ENCODE assay signal across 26 mouse cellular contexts in genomic region chr1:93817823-93818532, GRCm38 (mm10). TPM values are rescaled to one million over a fixed set of nuclear protein-coding genes. Genes with fewer than 3 reads are reported as not detected.
"Had no signal": no experiment of that assay in that cellular context is flagged by ENCODE, and none has a peak within 500 bp of the region (broad histone marks: within the 10 kb centered on the region; RNA-seq: fewer than 3 reads in every experiment).

No protein-coding gene starts in this region.

- H3K4me1 ChIP-seq: intestine, embryonic 15.5 days; limb, embryonic 10.5 days; limb, embryonic 13.5 days; midbrain, embryonic 10.5 days; midbrain, embryonic 13.5 days; neural tube, embryonic 12.5 days; neural tube, embryonic 15.5 days; stomach, embryonic 15.5 days had no signal

- ATAC-seq: intestine, embryonic 15.5 days; midbrain, embryonic 13.5 days had no signal

- H3K4me3 ChIP-seq: intestine, embryonic 15.5 days; layer of hippocampus, adult 2 months; limb, embryonic 10.5 days; limb, embryonic 13.5 days; midbrain, embryonic 10.5 days; midbrain, embryonic 13.5 days; neural tube, embryonic 12.5 days; neural tube, embryonic 15.5 days; stomach, embryonic 15.5 days had no signal

- H3K27ac ChIP-seq: intestine, embryonic 15.5 days; kidney, postnatal 0 days; layer of hippocampus, adult 2 months; limb, embryonic 10.5 days; limb, embryonic 13.5 days; liver, embryonic 14.5 days; midbrain, embryonic 10.5 days; midbrain, embryonic 13.5 days; neural tube, embryonic 12.5 days; neural tube, embryonic 15.5 days; stomach, embryonic 15.5 days had no signal

- H3K4me2 ChIP-seq: intestine, embryonic 15.5 days; limb, embryonic 13.5 days; midbrain, embryonic 13.5 days; neural tube, embryonic 12.5 days; neural tube, embryonic 15.5 days; stomach, embryonic 15.5 days had no signal

- DNase-seq: kidney, adult 2 months; kidney, postnatal 25 days; layer of hippocampus, adult 9-11 months; lung, adult 2 months; lung, postnatal 14 days; lung, postnatal 4 days; retina, postnatal 1 day; right cerebral cortex, postnatal 25 days; spleen, adult 18-20 months; thymus, postnatal 36 days had no signal

- H3K9ac ChIP-seq: intestine, embryonic 15.5 days; limb, embryonic 13.5 days; liver, embryonic 14.5 days; midbrain, embryonic 13.5 days; neural tube, embryonic 12.5 days; neural tube, embryonic 15.5 days; stomach, embryonic 15.5 days had no signal

- H3K9me3 ChIP-seq: intestine, embryonic 15.5 days; limb, embryonic 10.5 days; limb, embryonic 13.5 days; megakaryocyte, embryonic 14.5 days; midbrain, embryonic 10.5 days; midbrain, embryonic 13.5 days; neural tube, embryonic 12.5 days; neural tube, embryonic 15.5 days; stomach, embryonic 15.5 days had no signal

- H3K27me3 ChIP-seq: intestine, embryonic 15.5 days; limb, embryonic 13.5 days; megakaryocyte, embryonic 14.5 days; midbrain, embryonic 13.5 days; neural tube, embryonic 12.5 days; neural tube, embryonic 15.5 days; stomach, embryonic 15.5 days had no signal

RNA-seq across cellular contexts. Expression of gene Gal3st2, which starts 43.1 kb away (rescaled TPM):
- total RNA-seq: layer of hippocampus, postnatal 25 days; midbrain, postnatal 0 days had no signal
- polyA plus RNA-seq: kidney, embryonic 14.5 days; limb, embryonic 10.5 days; limb, embryonic 13.5 days; liver, adult 2 months; liver, embryonic 14.5 days; midbrain, embryonic 10.5 days; midbrain, embryonic 13.5 days; midbrain, postnatal 0 days; neural tube, embryonic 12.5 days; neural tube, embryonic 15.5 days had no signal
